Mouse (Mus musculus) CH12.LX (cell line): Measurements from ENCODE around the gene Topors. TPM values are rescaled to one million over a fixed set of nuclear protein-coding genes. Genes with fewer than 3 reads are reported as not detected.

Experiments used
- DNase-seq: peaks from one replicate; pipeline ENCODE4 v3.0.0-alpha.2; 2013; ENCODE audit errors: extremely low read depth
- H3K27ac ChIP-seq: 2 replicates; pipeline ENCODE4 v1.5.1; 2012; ENCODE audit warnings: low read depth, mild to moderate bottlenecking, control low read depth, moderate library complexity; ENCODE audit not compliant: insufficient read depth
- H3K27me3 ChIP-seq: replicated peaks from 2 replicates; pipeline ENCODE3; 2012; ENCODE audit warnings: inconsistent platforms
- H3K36me3 ChIP-seq, 2 experiments: replicated peaks in 1 of 2; 2 replicates each; pipeline versions ENCODE3 to v1.6.1; 2012; ENCODE audit warnings: inconsistent platforms in 1 of 2, low read length in 1 of 2, mild to moderate bottlenecking in 1 of 2, mixed read lengths in 1 of 2, moderate library complexity in 1 of 2; ENCODE audit not compliant: control insufficient read depth in 1 of 2, insufficient read depth in 1 of 2
- H3K4me1 ChIP-seq, 2 experiments: 2 replicates each; pipeline ENCODE4 v1.6.1; 2012; ENCODE audit warnings: inconsistent platforms in 1 of 2, moderate library complexity in 1 of 2; ENCODE audit not compliant: insufficient read depth in 2 of 2, control insufficient read depth in 1 of 2
- H3K4me2 ChIP-seq: 2 replicates; pipeline ENCODE4 v1.6.1; 2012; ENCODE audit warnings: low read depth, mild to moderate bottlenecking, control low read depth; ENCODE audit not compliant: poor library complexity, insufficient read depth, severe bottlenecking
- H3K4me3 ChIP-seq, 3 experiments: fragments of 150-350 bp in 1 of 3; sonication (generic) in 1 of 3; replicated peaks in 1 of 3; 2 replicates each; pipeline versions ENCODE3 to v1.5.1; 2011 to 2012; ENCODE audit warnings: low read depth in 2 of 3, low read length in 2 of 3, mild to moderate bottlenecking in 2 of 3, moderate library complexity in 2 of 3, control low read depth in 1 of 3, improper control_type of control experiment in 1 of 3, inconsistent platforms in 1 of 3, mixed read lengths in 1 of 3; ENCODE audit not compliant: poor library complexity in 1 of 3
- H3K79me2 ChIP-seq: replicated peaks from 2 replicates; pipeline ENCODE4 v1.6.1; 2012; ENCODE audit warnings: mild to moderate bottlenecking, moderate library complexity; ENCODE audit not compliant: control insufficient read depth, poor library complexity, insufficient read depth, severe bottlenecking; ENCODE audit errors: extremely low read depth
- H3K9ac ChIP-seq: 2 replicates; pipeline ENCODE4 v1.6.1; 2012; ENCODE audit warnings: low read depth, mild to moderate bottlenecking, control low read depth, moderate library complexity; ENCODE audit not compliant: insufficient read depth
- H3K9me3 ChIP-seq: replicated peaks from 2 replicates; pipeline ENCODE3; 2012; ENCODE audit warnings: low read length, inconsistent platforms, mixed read lengths
- CHD2 ChIP-seq: IDR thresholded peaks from 2 replicates; pipeline ENCODE4 v1.6.1; 2011; ENCODE audit warnings: low read length, improper control_type of control experiment
- CTCF ChIP-seq, 2 experiments: IDR thresholded peaks in 1 of 2; conservative IDR thresholded peaks in 1 of 2; 2 replicates each; pipeline ENCODE4 v1.5.1; 2011 to 2012; ENCODE audit warnings: low read depth in 2 of 2, low read length in 2 of 2, improper control_type of control experiment in 1 of 2, inconsistent platforms in 1 of 2, mild to moderate bottlenecking in 1 of 2, moderate library complexity in 1 of 2
- ELF1 ChIP-seq: IDR thresholded peaks from 2 replicates; pipeline ENCODE4 v1.6.1; 2014; ENCODE audit warnings: low read depth, mild to moderate bottlenecking, inconsistent platforms, low read length, improper control_type of control experiment
- GABPA ChIP-seq: IDR thresholded peaks from 2 replicates; pipeline ENCODE4 v1.6.1; 2012; ENCODE audit warnings: low read depth, low read length, improper control_type of control experiment, inconsistent platforms; ENCODE audit not compliant: insufficient replicate concordance
- JUND ChIP-seq: conservative IDR thresholded peaks from 2 replicates; pipeline ENCODE4 v1.6.1; 2011; ENCODE audit warnings: low read depth, low read length, improper control_type of control experiment
- KAT2A ChIP-seq: IDR thresholded peaks from 2 replicates; pipeline ENCODE4 v1.6.1; 2012; ENCODE audit warnings: low read length, improper control_type of control experiment, inconsistent platforms; ENCODE audit not compliant: insufficient replicate concordance
- MAFK ChIP-seq: IDR thresholded peaks from 2 replicates; pipeline ENCODE4 v1.6.1; 2011; ENCODE audit warnings: low read length, improper control_type of control experiment; ENCODE audit not compliant: insufficient replicate concordance
- MEF2A ChIP-seq: IDR thresholded peaks from 2 replicates; pipeline ENCODE4 v1.6.1; 2014; ENCODE audit warnings: low read depth, mild to moderate bottlenecking, inconsistent platforms, low read length, improper control_type of control experiment, borderline replicate concordance
- NRF1 ChIP-seq: IDR thresholded peaks from 2 replicates; pipeline ENCODE4 v1.6.1; 2014; ENCODE audit warnings: low read depth, mild to moderate bottlenecking, inconsistent platforms, low read length, improper control_type of control experiment, moderate library complexity
- PAX5 ChIP-seq: IDR thresholded peaks from 2 replicates; pipeline ENCODE4 v1.6.1; 2012; ENCODE audit warnings: low read length, inconsistent platforms, mixed read lengths
- RCOR1 ChIP-seq: conservative IDR thresholded peaks from 2 replicates; pipeline ENCODE4 v1.6.1; 2012; ENCODE audit warnings: low read depth, mild to moderate bottlenecking, inconsistent platforms, low read length, improper control_type of control experiment
- SIN3A ChIP-seq: IDR thresholded peaks from 2 replicates; pipeline ENCODE4 v1.6.1; 2012; ENCODE audit warnings: low read length, improper control_type of control experiment, inconsistent platforms
- TBP ChIP-seq: conservative IDR thresholded peaks from 2 replicates; pipeline ENCODE4 v1.6.1; 2011; ENCODE audit warnings: low read depth, low read length, improper control_type of control experiment
- ZC3H11A ChIP-seq: IDR thresholded peaks from 2 replicates; pipeline ENCODE4 v1.6.1; 2012; ENCODE audit warnings: low read depth, mild to moderate bottlenecking, inconsistent platforms, low read length, improper control_type of control experiment
- ZKSCAN1 ChIP-seq: IDR thresholded peaks from 2 replicates; pipeline ENCODE4 v1.6.1; 2012; ENCODE audit warnings: low read depth, inconsistent platforms, low read length, improper control_type of control experiment, borderline replicate concordance
- ZMIZ1 ChIP-seq: IDR thresholded peaks from 2 replicates; pipeline ENCODE4 v1.6.1; 2012; ENCODE audit warnings: low read depth, mild to moderate bottlenecking, inconsistent platforms, low read length, improper control_type of control experiment
- dilution Hi-C: fragments of 300-500 bp; cut with MboI; formaldehyde crosslinking; loops from 2 replicates; pipeline ENCODE4 v1.14.3; 2020; ENCODE audit warnings: low sequenced_read_pairs; ENCODE audit not compliant: extremely low pct_unique_long_range_greater_than_20kb, extremely low pct_ligation_motif_present
- in situ Hi-C: fragments of 300-500 bp; cut with MboI; formaldehyde crosslinking; loops from 3 replicates; pipeline ENCODE4 v1.14.3; 2019; ENCODE audit warnings: low sequenced_read_pairs, low pct_ligation_motif_present, low pct_unique_long_range_greater_than_20kb, mixed read lengths
- polyA plus RNA-seq: library from polyadenylated mRNA; unstranded; fragments of >175 nt; gene quantifications from 2 replicates; pipeline ENCODE4 v1.2.1, GENCODE M21; 2012; ENCODE audit warnings: low read depth; ENCODE audit not compliant: insufficient read length
- total RNA-seq, 2 experiments: library from RNA; depleted of rRNA; stranded (reverse); fragments of 300-350 nt in 1 of 2; fragments of >200 nt in 1 of 2; gene quantifications; 2 replicates each; pipeline ENCODE4 v1.2.3; 2012 to 2014

The Topors gene
- total and polyA plus RNA-seq, 3 experiments: 23.1 to 38.9 (median 36.1) TPM

DNA sequence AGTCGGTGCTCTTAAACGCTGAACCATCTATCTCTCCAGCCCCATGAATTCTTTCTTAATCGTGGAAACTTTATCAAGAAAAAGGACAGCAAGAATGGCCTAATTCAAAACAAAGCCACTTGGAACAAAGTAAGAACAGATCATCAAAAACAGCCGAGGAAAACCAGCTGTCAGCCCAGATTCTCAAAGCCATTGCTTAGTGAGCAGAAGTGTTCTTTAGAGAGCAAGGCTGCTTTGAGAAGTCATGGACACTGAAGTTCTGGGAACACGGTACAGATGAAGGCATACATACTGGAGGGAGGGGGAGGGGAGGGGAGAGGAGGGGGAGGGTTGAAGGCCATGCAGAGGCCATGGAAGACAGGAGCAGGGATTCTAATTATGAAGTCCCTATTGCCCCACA, 43.6 kb downstream of the Topors start:
- Histone ChIP-seq H3K36me3 (peaks cover 10 to 47% of the 10 kb centered on the region in 2 experiments), H3K9me3 (no peaks in the 10 kb centered on the region)
- TF ChIP-seq SIN3A: no peak
- TF ChIP-seq CHD2: no peak
- TF ChIP-seq CTCF (conservative IDR thresholded peaks at IDR 0.05 in 1 of 2, IDR thresholded peaks at IDR 0.05 in 1 of 2; ENCODE audit: low read depth in 2 of 2, low read length in 2 of 2): no peak
- TF ChIP-seq MAFK: no peak
- TF ChIP-seq, all 38 proteins: peak for 0
- Histone ChIP-seq H3K79me2 (no peaks in the 10 kb centered on the region; the same call in 1 of the 2 replicates), H3K9ac (no peak overlapping the region), H3K4me1 (peaks cover 0 to 5% of the 10 kb centered on the region in 2 experiments; a peak in 2 of 4 replicates), H3K27ac (no peak overlapping the region), H3K4me3 (no peak overlapping the region), H3K4me2 (no peak overlapping the region), H3K27me3 (no peaks in the 10 kb centered on the region)
- in situ Hi-C loops (no loop called here), dilution Hi-C loops (no loop called here)
- DNase-seq: no peak

DNA sequence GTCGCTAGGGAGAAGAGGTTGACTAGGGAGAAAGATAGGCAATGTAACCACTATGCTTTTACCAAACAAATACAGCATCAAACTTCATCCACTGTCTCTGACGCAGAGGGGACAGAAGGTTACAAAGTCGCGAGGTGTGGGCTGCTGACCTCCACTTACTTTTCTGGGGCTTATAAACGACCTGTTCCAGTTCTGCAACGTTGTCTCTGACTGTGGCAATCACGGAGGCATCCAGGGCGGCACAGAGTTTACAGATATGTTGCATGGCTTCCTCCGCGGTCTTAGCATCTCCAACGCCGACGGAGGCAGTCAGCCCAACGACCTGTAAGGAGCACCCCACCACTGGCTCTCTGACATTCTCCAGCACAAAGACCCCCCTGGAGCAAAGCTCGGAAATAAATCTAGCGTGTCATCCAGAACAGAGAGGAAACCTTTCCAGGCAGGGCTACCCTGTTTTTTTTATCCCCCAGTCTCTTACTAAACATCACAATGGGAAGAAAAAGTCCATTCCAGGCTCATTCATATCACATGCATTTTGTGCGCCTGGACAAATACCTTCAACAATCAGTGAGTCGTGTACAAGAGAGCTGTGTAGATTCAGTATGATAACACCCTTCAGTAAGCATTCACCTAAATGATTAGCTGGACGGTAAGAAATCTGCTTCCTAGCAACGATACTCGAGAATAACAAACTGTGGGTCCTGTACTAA, 47.6 kb downstream of the Topors start:
- Histone ChIP-seq H3K27ac (no peak overlapping the region), H3K4me2 (no peak overlapping the region), H3K27me3 (no peaks in the 10 kb centered on the region), H3K4me3 (no peak overlapping the region), H3K9ac (no peak overlapping the region), H3K36me3 (peaks cover 13 to 51% of the 10 kb centered on the region in 2 experiments)
- TF ChIP-seq NRF1: no peak
- no peak for TF ChIP-seq ELF1
- no peak for TF ChIP-seq MAFK
- no peak for TF ChIP-seq JUND
- no peak for TF ChIP-seq TBP
- TF ChIP-seq ZMIZ1: no peak
- no peak for TF ChIP-seq GABPA
- no peak for TF ChIP-seq PAX5
- no peak for TF ChIP-seq KAT2A
- TF ChIP-seq ZKSCAN1: no peak
- no peak for TF ChIP-seq CHD2
- no peak for TF ChIP-seq MEF2A
- no peak for TF ChIP-seq RCOR1
- no peak for TF ChIP-seq ZC3H11A
- TF ChIP-seq, all 38 proteins: peak for 0
- no peaks in the 10 kb centered on the region for H3K9me3 ChIP-seq
- dilution Hi-C loops (no loop called here), in situ Hi-C loops (no loop called here)
- peaks cover 0 to 7% of the 10 kb centered on the region in 2 experiments; a peak in 2 of 4 replicates for H3K4me1 ChIP-seq
- H3K79me2 ChIP-seq: no peaks in the 10 kb centered on the region
- no peak for DNase-seq
